Mouse (Mus musculus): ENCODE data around the gene Usp49.
"Not testable (repeated sequence)": the region's sequence is repeated elsewhere in the genome, so short reads cannot be mapped to it uniquely, and the experiment has no call there.

Gene Usp49

DNA sequence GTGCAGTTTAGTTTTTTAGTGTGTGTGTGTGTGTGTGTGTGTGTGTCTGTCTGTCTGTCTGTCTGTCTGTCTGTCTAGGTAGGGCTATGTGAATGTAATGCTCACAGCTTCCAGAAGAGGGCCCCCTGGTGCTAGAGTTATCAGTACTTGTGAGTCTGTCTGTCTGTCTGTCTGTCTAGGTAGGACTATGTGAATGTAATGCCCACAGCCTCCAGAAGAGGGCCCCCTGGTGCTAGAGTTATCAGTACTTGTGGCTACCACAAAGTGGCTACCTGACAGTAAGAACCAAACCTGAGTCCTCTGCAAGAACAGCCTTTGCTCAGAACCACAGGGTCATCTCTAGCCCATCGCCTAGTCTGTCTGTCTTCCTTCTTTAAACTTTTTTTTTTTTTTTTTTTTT, 16.2 kb downstream of the Usp49 start:
- peak; percentile 74 for DNase-seq (ENCODE audit: extremely low spot score, low spot score)

DNA sequence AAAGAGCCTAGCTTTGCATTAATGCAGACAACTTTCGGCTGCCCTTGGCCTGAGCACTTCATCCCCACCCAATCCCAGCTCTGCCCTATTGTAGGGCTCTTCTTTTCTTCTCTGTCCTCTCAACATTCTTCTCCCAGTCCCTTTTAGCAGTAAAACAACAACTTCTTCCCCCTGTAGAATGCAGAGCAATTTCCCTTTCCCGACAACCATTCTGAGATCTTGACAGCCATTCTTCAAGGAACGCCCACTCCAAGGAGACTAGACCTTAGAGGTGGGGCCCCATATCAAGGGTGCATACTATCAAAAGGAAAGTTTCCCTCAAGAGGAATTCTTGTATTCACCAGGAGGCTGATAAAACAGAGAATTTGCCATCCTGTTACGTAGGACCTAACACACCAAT, 18.5 kb downstream of the Usp49 start:
- no peak for DNase-seq (ENCODE audit: extremely low spot score, low spot score)

DNA sequence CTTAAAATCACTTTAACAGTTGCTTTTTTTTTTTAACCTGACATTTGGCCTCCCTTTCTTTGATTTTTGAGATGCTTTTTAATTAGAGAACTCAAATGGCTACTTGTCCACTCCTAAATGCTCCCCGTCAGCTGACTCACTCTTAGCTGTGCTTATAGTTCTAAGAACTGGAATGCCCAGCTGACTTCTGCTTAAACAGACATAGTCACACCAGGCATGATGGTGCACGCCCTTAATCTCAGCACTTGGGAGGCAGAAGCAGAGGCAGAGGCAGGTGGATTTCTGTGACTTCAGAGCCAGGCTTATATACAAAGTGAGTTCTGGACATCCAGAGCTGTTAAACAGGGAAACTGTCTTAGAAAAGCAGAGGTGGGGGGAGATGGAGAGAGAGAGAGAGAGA, 21.5 kb downstream of the Usp49 start:
- no peak for DNase-seq (ENCODE audit: extremely low spot score, low spot score)

DNA sequence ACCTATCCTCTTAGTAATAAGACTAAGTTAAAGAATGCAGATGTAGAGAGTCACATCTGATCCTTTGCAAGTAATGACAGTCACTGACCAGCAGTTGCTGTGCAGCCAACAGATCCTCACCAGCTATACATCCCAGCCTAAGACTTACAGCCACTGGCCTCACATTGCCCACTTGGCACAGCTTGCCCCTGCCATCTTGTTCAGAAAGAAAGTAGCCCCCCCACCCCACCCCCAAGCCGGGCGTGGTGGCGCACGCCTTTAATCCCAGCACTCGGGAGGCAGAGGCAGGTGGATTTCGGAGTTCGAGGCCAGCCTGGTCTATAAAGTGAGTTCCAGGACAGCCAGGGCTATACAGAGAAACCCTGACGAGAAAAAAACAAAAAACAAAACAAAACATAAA, 23.9 kb downstream of the Usp49 start:
- DNase-seq (ENCODE audit: extremely low spot score, low spot score) = not testable (repeated sequence)

DNA sequence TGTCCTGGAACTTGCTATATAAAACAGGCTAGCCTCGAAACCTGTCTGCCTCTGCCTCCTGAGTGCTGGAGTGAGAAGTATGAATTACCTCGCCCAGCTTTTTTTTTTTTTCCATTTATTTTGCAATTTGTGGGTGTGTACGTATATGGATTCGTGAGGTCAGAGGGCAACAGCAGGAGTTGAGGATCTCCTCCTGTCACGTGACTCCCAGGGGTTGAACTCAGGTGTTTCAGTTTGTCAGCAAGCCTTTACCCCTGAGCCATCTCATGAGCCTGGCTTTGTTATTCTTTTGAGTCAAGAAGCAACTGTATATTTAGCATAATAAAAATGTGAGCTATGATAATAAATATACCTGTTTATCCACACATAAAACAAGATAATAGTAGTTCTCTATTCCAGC, 25.2 kb downstream of the Usp49 start:
- DNase-seq (ENCODE audit: extremely low spot score, low spot score) = no peak

DNA sequence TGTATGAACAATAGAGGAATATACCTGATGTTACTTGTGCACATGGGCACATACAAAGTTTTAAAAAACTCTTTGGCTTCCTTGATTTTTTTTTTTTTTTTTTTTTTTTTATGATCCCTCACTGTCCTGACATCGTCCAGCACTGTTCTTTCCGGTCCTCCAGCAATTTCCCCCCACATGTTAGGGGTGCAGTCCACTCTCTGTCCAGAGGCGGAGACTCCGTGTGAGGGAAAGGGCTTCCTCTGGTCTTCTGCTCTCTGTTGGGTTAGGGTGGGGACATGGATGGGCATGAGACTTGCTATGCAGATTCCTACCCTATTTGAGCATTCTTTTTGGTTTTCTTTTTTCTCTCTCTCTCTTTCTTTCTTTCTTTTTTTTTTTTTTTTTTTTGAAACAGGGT, 27.4 kb downstream of the Usp49 start:
- no peak for DNase-seq (ENCODE audit: extremely low spot score, low spot score)

DNA sequence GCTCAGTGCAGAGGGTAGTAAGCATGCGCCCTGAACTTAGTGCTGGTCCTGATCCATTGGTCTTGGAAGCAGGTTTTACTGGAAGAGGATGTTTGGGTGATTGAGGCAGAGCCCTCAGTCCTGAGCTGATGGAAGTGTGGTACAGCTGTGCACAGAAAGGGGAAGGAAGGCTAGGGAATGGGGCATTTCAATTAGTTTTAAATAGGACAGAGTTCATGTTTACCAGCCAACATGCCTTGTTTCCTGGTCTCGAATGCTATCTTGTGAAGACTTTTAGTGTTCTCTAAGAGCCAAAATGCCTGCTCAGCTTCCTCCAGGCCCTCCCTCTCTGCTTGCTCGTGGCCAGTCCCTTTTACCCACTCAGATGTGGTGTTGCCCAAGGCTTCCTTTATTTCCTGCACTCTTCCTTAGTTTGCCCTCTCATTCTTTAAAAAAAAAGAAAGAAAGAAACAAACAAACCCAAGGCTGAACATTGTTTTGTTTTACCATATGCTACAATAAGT, 28.3 kb downstream of the Usp49 start:
- DNase-seq (ENCODE audit: extremely low spot score, low spot score) = no peak

DNA sequence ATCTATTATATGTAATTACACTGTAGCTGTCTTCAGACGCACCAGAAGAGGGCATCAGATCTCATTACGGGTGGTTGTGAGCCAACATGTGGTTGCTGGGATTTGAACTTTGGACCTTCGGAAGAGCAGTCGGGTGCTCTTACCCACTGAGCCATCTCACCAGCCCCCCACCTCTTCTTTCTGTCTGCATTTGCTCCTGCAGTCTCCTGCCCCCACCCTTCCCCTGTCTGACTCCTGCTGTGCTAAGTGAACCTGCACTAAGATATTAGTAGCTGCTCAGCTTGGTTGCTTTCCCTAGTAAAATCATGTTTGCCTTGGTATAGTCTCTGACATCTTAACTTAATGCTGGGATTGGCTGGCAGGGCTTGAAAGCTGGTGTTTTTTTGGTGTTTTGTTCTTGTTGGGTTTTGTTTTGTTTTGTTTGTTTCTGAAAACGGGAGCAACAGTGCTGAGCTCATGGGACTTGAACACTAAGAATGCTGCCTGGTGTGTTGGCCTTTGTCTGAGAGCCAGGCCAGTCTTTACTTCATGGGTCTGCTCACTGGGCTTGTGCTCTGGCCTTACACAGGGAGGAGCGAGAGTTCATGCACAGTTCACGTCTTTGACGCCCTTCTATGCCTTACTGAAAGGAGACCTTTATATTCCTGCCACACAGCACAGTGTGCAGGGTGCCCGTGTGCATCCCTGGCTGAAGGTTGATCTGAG, 32.7 kb downstream of the Usp49 start:
- DNase-seq (ENCODE audit: extremely low spot score, low spot score) = peak; percentile 55

DNA sequence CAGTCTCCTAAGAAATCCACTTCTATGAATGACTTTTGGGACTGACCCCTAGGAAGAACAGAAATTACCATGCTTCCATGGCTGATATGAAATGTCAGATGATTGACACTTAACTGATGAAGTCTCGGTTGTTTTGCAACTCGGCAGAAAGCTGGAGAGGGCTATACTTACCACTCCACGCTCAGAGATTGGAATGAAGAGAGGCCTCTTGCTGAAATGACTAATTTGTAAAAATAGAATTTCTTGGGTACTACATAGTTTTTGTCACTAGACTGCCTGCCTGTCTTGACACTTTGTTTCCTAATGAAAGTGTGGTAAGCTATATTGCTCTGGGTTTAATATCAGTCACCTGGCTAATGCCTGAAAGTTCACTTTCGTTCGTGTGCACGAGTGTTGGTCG, 34.0 kb downstream of the Usp49 start:
- no peak for DNase-seq (ENCODE audit: extremely low spot score, low spot score)

DNA sequence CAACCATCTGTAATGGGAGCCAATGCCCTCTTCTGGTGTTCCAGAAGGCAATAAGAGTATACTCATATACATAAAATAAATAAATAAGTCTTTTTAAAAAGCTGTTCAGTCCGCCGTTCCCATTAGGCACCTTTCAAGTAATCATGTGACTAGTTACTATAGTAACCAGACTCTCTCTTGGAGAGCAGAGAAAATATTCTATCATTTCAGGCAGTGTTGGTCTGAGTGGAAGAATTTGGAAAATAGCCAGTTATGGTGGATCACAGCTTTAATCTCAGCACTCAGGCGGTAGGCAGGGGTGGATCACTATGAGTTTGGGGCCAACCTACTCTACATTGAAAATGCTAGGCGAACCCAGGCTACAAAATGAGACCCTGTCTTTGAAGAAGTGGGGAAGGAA, 38.7 kb downstream of the Usp49 start:
- DNase-seq (ENCODE audit: extremely low spot score, low spot score) = no peak

DNA sequence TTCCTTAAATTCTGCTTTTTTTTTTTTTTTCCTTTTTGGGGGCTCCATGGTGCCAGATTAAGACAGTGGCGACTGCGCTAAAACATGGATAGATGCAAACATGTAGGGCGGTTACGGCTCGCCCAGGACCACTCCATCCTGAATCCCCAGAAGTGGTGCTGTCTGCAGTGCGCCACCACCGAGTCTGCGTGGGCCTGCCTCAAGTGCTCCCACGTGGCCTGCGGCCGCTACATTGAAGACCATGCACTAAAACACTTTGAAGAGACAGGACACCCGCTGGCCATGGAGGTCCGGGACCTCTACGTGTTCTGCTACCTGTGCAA, 41.5 kb downstream of the Usp49 start:
- no peak for DNase-seq (ENCODE audit: extremely low spot score, low spot score)

DNA sequence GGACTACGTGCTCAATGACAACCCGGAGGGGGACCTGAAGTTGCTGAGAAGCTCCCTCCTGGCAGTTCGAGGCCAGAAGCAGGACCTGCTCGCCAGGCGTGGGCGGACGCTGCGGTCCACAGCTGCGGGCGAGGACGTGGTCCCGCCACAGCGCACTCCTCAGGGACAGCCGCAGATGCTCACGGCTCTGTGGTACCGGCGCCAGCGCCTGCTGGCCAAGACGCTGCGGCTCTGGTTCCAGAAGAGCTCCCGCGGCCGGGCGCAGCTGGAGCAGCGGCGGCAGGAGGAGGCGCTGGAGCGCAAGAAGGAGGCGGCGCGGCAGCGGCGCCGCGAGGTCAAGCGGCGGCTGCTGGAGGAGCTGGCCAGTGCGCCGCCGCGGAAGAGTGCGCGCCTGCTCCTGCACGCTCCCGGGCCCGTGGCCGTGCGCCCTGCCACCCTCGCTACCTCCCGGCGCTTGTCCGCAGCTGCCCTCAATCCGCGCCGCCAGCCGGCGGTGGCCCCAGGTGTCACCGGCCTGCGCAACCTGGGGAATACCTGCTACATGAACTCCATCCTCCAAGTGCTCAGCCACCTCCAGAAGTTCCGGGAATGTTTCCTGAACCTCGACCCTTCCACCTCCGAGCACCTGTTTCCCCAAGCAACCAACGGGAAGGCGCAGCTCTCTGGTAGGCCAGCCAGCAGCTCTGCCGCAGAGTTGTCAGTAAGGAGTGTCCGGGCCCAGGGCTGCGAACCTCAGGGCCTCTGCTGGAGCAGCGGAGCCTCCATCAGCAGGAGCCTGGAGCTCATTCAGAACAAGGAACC, 42.0 kb downstream of the Usp49 start:
- peak; percentile 68 for DNase-seq (ENCODE audit: extremely low spot score, low spot score)

DNA sequence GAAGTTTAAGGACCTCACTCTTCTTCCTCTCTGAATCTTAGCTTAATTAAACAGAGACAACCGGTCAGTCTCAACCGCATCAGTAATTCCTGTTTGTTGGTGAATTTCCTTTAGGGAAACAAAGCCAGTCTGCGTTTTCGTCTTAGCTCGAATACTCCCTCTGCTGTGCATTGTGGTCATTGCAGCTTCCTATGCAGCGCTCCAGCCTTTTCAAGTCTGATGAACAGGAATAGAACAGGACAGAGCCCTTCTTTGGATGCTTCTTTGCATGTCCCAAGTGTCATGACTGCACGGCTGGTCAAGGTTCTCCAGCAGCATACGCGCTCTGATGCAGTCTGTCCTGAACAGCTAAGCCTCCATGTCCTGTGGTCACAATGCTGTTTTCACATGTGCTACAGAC, 46.1 kb downstream of the Usp49 start:
- peak; percentile 76 for DNase-seq (ENCODE audit: extremely low spot score, low spot score)

DNA sequence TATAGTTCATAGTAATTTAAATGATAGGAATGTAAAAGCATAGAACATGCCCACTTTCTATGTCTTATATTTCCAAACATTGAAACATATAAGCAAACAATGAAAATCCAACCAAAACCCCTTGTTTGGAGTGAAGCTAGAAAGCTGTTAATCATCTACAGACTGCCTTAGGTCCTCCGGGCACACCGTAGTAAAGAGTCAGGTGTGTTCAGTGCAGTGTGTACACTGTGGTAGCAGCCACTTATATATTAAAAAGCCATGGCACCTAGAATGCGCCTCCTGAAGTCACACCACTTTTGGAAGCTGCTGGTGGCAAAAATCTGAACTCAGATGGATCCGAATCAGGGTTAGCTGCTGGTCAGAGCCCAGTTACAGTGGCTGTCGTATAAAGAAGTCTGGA, 47.7 kb downstream of the Usp49 start:
- no peak for DNase-seq (ENCODE audit: extremely low spot score, low spot score)

DNA sequence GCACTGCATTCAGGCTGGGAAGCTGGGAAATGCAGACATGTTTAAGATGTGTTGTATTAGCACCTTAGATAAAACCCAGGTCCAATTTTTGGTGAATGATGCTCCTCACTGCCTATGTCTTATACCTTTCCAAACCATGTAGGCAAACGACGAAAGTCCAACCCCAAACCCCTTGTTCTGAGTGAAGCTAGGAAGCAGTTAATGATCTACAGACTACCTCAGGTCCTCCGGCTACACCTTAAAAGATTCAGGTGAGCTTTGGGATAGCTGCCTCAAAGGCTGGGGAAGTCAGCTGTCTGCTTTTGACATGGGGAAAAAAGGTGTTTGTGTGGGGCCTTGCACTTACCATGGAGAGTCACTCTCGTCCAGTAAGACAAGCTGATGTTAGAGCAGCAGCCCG, 48.2 kb downstream of the Usp49 start:
- DNase-seq (ENCODE audit: extremely low spot score, low spot score) = no peak

DNA sequence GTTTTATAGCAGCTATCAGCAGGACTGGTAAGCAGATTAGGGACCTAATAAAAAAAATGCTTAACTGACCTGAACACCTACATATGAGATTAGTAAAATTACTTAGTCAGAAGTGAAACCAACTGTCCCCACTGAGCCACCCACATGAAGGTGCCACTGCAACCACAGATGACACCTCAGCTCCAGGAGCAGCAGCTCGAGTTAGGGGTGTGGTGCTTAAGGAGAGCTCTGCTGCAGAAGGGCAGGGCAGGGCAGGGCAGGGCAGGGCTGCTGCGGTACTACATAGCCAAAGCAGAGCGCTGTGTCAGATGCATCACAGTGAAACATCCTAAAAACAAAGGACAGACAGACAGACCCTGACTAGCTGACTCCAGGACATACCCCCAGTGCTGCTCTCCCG, 52.3 kb downstream of the Usp49 start:
- DNase-seq (ENCODE audit: extremely low spot score, low spot score) = no peak

DNA sequence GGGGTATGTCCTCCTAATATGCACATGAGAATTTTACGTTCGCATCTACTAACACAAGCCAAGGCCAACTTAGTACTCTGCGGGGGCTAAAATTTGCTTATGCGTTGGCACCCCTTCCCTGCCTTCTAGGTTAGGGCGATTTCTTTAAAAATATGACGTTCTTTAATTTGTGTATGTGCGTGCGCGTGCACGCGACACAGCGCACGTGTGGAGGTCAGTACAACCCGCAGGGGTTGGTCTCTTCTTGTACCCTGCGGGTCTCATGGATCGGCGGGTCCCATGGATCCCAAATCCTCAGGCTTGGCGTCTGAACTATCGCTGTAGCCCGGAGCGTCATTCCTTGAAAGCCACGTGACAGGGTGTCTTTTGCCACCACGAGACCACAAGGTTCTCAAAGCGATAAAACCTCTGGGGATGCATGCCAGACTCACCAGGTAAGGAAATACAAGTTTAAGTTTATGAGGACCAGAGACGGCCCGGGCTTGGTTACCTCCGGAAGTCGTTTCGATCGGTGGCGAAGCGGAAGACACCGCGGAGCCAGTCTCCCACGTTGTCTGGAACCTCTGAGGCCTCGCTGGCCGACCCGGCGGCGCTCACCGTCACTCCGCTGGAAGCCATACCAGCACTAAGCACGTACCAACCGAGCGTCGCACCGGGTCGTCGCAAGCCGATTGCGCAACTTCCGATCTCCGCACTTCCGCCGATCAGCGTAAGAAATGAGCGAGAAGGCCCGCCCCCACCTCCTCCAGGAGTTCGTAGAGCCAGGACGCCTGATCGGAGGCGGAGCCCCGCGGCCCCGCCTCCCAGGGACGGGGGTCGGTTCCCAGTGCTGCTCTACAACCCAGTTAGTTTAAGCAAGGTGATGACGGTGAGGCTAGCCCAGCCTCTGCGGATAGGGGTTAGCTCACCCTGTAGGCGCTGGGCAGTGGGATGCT, 57.2 kb downstream of the Usp49 start:
- peak; percentile 93 for DNase-seq (ENCODE audit: extremely low spot score, low spot score)

DNA sequence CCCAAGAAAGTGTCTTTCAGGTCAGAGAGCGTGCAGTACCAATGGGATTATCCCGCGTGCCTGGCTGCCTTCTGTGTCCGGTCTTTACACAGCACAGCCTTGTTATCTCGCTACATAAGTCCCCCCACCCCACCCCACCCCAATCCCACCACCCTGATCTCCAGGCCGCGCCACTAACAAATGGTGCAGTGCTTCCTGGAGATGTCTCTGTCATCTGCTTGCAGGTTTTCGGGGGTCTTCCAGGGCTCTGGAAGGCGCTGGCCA, 57.8 kb downstream of the Usp49 start, which contains the start of gene Tomm6:
Gene Tomm6 (minus strand): TSS at position 43 of the 264 bp plus-strand sequence.
- DNase-seq (ENCODE audit: extremely low spot score, low spot score) = no peak

DNA sequence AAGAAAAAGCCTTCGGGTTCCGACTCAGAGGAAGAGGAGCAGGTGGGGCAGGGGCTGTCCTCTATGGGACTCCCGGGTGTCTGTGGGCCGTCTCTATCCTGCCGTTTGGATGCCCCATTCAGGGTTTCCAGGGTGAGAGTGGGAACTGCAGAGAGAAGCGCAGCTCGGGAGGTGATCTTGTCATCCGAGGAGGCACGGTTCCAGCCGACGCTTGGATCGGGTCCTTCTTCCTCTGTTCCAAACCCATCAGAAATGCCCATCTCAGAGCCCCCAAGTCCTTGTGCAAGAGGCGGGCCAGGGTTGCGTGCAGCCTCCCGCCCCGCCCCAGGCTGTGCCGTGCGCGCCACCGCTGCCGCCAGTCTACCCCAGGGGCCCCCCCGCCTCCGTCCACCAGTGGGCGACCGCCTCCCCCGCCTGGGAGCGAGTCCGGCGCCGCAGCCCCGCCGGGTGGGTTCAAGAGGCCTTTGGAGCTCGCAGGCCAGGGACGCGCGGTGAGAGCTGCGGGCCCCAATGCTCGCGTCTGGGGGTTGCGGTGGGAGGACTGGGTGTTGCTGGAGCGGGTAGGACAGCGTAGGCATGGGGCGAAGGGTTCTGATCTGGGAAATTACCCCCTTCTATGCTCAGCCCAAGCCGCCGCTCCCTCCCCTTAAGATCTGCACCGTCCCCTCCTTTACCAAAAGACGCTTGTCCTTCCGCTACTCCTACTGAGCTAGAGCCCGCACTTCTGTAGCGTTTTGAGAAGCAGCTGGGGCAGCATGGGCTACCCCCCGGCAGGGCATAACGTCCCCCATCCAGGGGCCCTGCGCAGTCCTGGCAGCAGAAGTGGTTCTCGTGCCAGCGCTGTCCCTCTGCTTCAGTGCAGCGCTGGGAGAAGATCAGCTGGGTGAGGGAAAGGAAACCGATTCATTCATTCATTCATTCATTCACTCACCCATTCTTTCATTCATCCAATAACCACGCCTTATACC, 58.4 kb downstream of the Usp49 start, which contains the start of gene Frs3:
Gene Frs3 (plus strand): TSS at position 423 of the 968 bp plus-strand sequence.
- DNase-seq (ENCODE audit: extremely low spot score, low spot score) = peak; percentile 77

DNA sequence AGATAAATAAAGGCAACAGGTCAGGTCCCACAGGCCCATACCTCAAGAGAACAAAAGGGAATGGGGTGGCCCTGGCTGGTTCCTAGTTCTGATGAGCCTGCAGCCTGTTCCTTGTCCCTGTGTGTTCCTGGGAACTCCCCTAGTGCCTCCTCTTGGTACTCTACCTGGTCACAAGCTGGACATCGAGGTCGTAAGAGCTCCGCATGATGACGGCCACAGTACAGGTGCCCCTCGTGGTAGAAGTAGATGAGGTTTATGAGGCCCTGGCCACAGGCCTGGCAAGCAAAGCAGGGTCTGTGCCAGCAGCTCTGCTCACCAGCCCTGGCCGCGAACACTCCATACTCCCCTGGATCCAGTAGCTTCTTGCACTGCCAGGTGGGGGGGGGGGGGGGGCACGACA, 59.4 kb downstream of the Usp49 start:
- no peak for DNase-seq (ENCODE audit: extremely low spot score, low spot score)

DNA sequence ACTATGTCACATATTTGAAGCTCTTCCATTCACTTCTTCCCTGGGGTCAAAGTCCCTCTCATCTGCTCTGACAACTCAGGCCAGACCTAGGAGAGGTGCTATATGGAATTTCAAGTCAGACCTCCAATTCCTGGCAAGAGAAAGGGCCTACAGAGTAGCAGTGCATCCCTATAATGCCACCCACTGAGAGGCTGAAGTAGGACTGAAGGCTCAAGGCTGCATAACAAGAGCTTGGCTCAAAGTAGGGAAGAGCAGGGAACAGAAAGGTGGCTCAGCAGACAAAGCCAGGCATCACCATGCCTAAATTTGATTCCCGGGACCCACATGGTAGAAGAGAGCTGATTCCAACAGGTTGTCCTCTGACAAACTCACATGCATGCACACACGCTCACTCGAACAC, 61.2 kb downstream of the Usp49 start:
- DNase-seq (ENCODE audit: extremely low spot score, low spot score) = no peak
